Mouse (Mus musculus) splenic B cell, adult 2 months (primary cell): ENCODE results near the gene Zfp870.

Experiments
- DNase-seq: peaks from one replicate; pipeline ENCODE4 v3.0.0-alpha.2; 2011; ENCODE audit warnings: low read depth, low spot score
- H3K27me3 ChIP-seq: 2 replicates; pipeline ENCODE4 v1.6.1; 2012; ENCODE audit warnings: mild to moderate bottlenecking, low read length, moderate library complexity, mixed read lengths; ENCODE audit not compliant: control insufficient read depth, poor library complexity, insufficient read depth, severe bottlenecking
- H3K36me3 ChIP-seq: 2 replicates; pipeline ENCODE4 v1.6.1; 2012; ENCODE audit warnings: mild to moderate bottlenecking, low read length, moderate library complexity, mixed read lengths; ENCODE audit not compliant: control insufficient read depth, poor library complexity, insufficient read depth, severe bottlenecking

Zfp870 gene

GRCm38 (mm10) chr17:32891239-32892180 lies at the start of gene Zfp870:
Gene Zfp870 (minus strand): TSS chr17:32891642.
- DNase-seq = peak; percentile 92
- H3K27me3 ChIP-seq = no peaks in the 10 kb centered on the region
- H3K36me3 ChIP-seq = no peaks in the 10 kb centered on the region

GRCm38 (mm10) chr17:32939831-32940230 lies 48.4 kb upstream of the Zfp870 start:
- peak; percentile 18 for DNase-seq
- Histone ChIP-seq H3K27me3 (no peaks in the 10 kb centered on the region), H3K36me3 (no peaks in the 10 kb centered on the region; the same call in 1 of the 2 replicates)

GRCm38 (mm10) chr17:32927803-32928202 lies 36.4 kb upstream of the Zfp870 start:
- no peak for DNase-seq
- Histone ChIP-seq H3K27me3 (no peaks in the 10 kb centered on the region), H3K36me3 (no peaks in the 10 kb centered on the region; the same call in 1 of the 2 replicates)

GRCm38 (mm10) chr17:32924658-32925312 lies 33.3 kb upstream of the Zfp870 start:
- Histone ChIP-seq H3K27me3 (no peaks in the 10 kb centered on the region), H3K36me3 (no peaks in the 10 kb centered on the region)
- DNase-seq = peak; percentile 76

- no peak for DNase-seq
- Histone ChIP-seq H3K27me3 (no peaks in the 10 kb centered on the region), H3K36me3 (no peaks in the 10 kb centered on the region)
Measured at GRCm38 (mm10) chr17:32923681-32924080, 32.2 kb upstream of the Zfp870 start.

GRCm38 (mm10) chr17:32919123-32919522 lies 27.7 kb upstream of the Zfp870 start:
- H3K27me3 ChIP-seq = no peaks in the 10 kb centered on the region
- no peaks in the 10 kb centered on the region for H3K36me3 ChIP-seq
- no peak for DNase-seq

GRCm38 (mm10) chr17:32917131-32917530 lies 25.7 kb upstream of the Zfp870 start, which contains the start of gene Cyp4f14:
Gene Cyp4f14 (minus strand): TSS chr17:32917342.
- Histone ChIP-seq H3K36me3 (no peaks in the 10 kb centered on the region), H3K27me3 (no peaks in the 10 kb centered on the region)
- DNase-seq = no peak

- Histone ChIP-seq H3K27me3 (no peaks in the 10 kb centered on the region), H3K36me3 (no peaks in the 10 kb centered on the region)
- DNase-seq = no peak
Measured at GRCm38 (mm10) chr17:32916075-32916474, 24.6 kb upstream of the Zfp870 start.

GRCm38 (mm10) chr17:32906172-32906571 lies 14.7 kb upstream of the Zfp870 start:
- DNase-seq = no peak
- Histone ChIP-seq H3K36me3 (no peaks in the 10 kb centered on the region), H3K27me3 (no peaks in the 10 kb centered on the region)

GRCm38 (mm10) chr17:32905239-32905638 lies 13.8 kb upstream of the Zfp870 start:
- no peaks in the 10 kb centered on the region for H3K27me3 ChIP-seq
- peak; percentile 69 for DNase-seq
- H3K36me3 ChIP-seq = no peaks in the 10 kb centered on the region

GRCm38 (mm10) chr17:32904414-32904813 lies 13.0 kb upstream of the Zfp870 start:
- peak; percentile 56 for DNase-seq
- H3K36me3 ChIP-seq = no peaks in the 10 kb centered on the region
- H3K27me3 ChIP-seq = no peaks in the 10 kb centered on the region

GRCm38 (mm10) chr17:32901751-32902525 lies 10.5 kb upstream of the Zfp870 start:
- no peaks in the 10 kb centered on the region for H3K27me3 ChIP-seq
- no peak for DNase-seq
- no peaks in the 10 kb centered on the region for H3K36me3 ChIP-seq

- H3K27me3 ChIP-seq = no peaks in the 10 kb centered on the region
- no peaks in the 10 kb centered on the region for H3K36me3 ChIP-seq
- DNase-seq = peak; percentile 73
Measured at GRCm38 (mm10) chr17:32895421-32895820, 4.0 kb upstream of the Zfp870 start.

GRCm38 (mm10) chr17:32893901-32894300 lies 2.5 kb upstream of the Zfp870 start:
- no peaks in the 10 kb centered on the region for H3K27me3 ChIP-seq

More at GRCm38 (mm10) chr17:32893901-32894300, 2.5 kb upstream of the Zfp870 start:
- H3K36me3 ChIP-seq = no peaks in the 10 kb centered on the region
- no peak for DNase-seq
